Mouse (Mus musculus) forebrain, postnatal 0 days (tissue): ENCODE results near the gene Nlrx1. TPM values are rescaled to one million over a fixed set of nuclear protein-coding genes. Genes with fewer than 3 reads are reported as not detected.

Experiments used
- ATAC-seq: fragments of 200-750 bp; cut with Nextera tagmentation; 2 replicates; pipeline ENCODE4 v1.8.0; 2017; ENCODE audit warnings: mild to moderate bottlenecking, moderate library complexity
- DNase-seq: peaks from one replicate; pipeline ENCODE4 v3.0.0-alpha.2; 2015
- H3K27ac ChIP-seq: fragments of 300-500 bp; sonication (generic); 2 replicates; pipeline ENCODE4 v1.5.1; 2014; ENCODE audit warnings: low read depth, mild to moderate bottlenecking, antibody characterized with exemption, low read length, moderate library complexity, mixed read lengths
- H3K27me3 ChIP-seq: fragments of 300-500 bp; sonication (generic); 2 replicates; pipeline ENCODE4 v1.6.1; 2014; ENCODE audit warnings: mild to moderate bottlenecking, low read length, mixed read lengths; ENCODE audit not compliant: insufficient read depth
- H3K36me3 ChIP-seq: fragments of 300-500 bp; sonication (generic); 2 replicates; pipeline ENCODE4 v1.6.1; 2014; ENCODE audit warnings: mild to moderate bottlenecking, moderate library complexity; ENCODE audit not compliant: insufficient read depth
- H3K4me1 ChIP-seq: fragments of 300-500 bp; sonication (generic); 2 replicates; pipeline ENCODE4 v1.6.1; 2014; ENCODE audit warnings: antibody characterized with exemption; ENCODE audit not compliant: insufficient read depth
- H3K4me2 ChIP-seq: fragments of 300-500 bp; sonication (generic); 2 replicates; pipeline ENCODE4 v1.6.1; 2014; ENCODE audit warnings: low read depth, mild to moderate bottlenecking, moderate library complexity
- H3K4me3 ChIP-seq: fragments of 300-500 bp; sonication (generic); 2 replicates; pipeline ENCODE4 v1.5.1; 2014; ENCODE audit warnings: low read depth, low read length, mixed read lengths
- H3K9ac ChIP-seq: fragments of 300-500 bp; sonication (generic); 2 replicates; pipeline ENCODE4 v1.6.1; 2014; ENCODE audit warnings: mild to moderate bottlenecking
- H3K9me3 ChIP-seq: fragments of 300-500 bp; sonication (generic); 2 replicates; pipeline ENCODE4 v1.6.1; 2016; ENCODE audit warnings: low read length
- CTCF ChIP-seq: sonication (generic); IDR thresholded peaks from 2 replicates; pipeline ENCODE4 v1.5.1; 2016; ENCODE audit warnings: antibody characterized with exemption, control low read depth, low read depth
- WGBS: fragments of 180-500 bp; shearing (Covaris S2); extraction: QIAGEN DNeasy Blood & Tissue Kit; methylation state at CpG from one replicate; pipeline ENCODE4 v1.1.7; 2014; 5-methylcytosine and 5-hydroxymethylcytosine counted together
- polyA plus RNA-seq: library from polyadenylated mRNA; unstranded; fragments of >200 nt; fragmentation: Nextera tagmentation; extraction: Ambion mirVana; gene quantifications from 2 replicates; pipeline ENCODE4 v1.2.1, GENCODE M21; 2015
- total RNA-seq: library from RNA; depleted of rRNA; stranded (reverse); fragments of >200 nt; gene quantifications from 2 replicates; pipeline ENCODE4 v1.2.3, GENCODE M21; 2014

The Nlrx1 gene
- total and polyA plus RNA-seq, 2 experiments from 2014 or later, result 5.8 to 7.1 TPM

DNA sequence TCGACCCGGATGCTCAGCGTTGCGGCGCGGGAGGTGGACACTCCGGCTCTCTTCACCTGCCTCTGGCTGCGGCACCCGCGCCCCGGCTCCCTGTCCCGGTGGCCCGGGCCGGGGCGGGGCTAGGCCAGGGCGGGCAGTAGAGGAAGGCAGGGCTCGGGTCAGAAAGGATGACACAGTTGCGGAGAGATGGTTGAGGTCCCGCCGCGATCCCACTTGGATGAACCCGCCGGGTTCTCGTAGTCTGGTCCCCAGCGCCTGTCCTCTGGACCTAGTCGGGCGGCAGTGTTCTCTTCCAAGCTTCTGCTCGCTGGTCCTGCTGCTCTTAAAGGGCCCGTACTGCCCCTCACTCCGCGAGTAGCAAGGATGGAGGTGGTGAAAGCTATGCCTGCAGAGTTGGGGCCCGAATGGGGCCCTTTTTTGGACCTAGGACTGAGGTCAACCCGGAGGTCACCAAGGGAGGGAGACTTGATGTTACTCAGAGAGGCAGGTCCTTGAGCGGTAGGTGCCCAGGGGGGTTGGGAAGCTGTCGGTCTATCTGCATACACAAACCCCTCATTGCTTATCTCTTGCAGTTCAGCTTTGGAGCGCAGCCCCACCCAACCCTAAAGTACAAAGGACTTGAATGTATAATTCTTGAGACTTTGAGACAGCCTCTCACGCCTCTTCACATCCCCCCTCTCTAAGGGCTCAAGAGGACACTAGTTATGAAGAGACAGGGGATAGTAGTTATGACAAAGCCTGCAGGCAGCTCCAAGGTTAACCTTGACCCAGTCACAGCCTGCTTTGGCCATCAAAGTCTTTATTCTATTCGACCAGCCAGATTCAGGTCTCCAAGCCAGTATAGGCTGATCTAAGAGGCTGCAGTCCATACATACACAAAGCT, 19.9 kb upstream of the Nlrx1 start, which contains the start of gene Abcg4:
TSS of gene Abcg4 (minus strand) at position 540 of the 883 bp plus-strand sequence.
- Histone ChIP-seq H3K4me3 (peak within 1 kb of the TSS; percentile 88), H3K4me1 (peaks cover 11% of the 10 kb centered on the region; the same call in 1 of the 2 replicates), H3K4me2 (peak within 1 kb of the TSS; percentile 77), H3K36me3 (peaks cover 21% of the 10 kb centered on the region), H3K9me3 (no peaks in the 10 kb centered on the region), H3K9ac (peak within 1 kb of the TSS; percentile 90), H3K27ac (peak within 1 kb of the TSS; percentile 77), H3K27me3 (no peaks in the 10 kb centered on the region)
- 2% methylated on average over 38 of the region's 38 CpGs for WGBS
- no peak for TF ChIP-seq CTCF
- ATAC-seq (peak; percentile 77), DNase-seq (peak; percentile 70)

GRCm38 (mm10) chr9:44287401-44288075, 19.1 kb upstream of the Nlrx1 start:
- Histone ChIP-seq H3K9me3 (no peaks in the 10 kb centered on the region), H3K27ac (peak overlapping the region; percentile 77), H3K36me3 (peaks cover 17% of the 10 kb centered on the region; the same call in 1 of the 2 replicates), H3K4me3 (peak overlapping the region; percentile 88), H3K4me2 (peak overlapping the region; percentile 77), H3K27me3 (no peaks in the 10 kb centered on the region), H3K9ac (peak overlapping the region; percentile 90), H3K4me1 (peaks cover 11% of the 10 kb centered on the region; the same call in 1 of the 2 replicates)
- peak; percentile 60 for DNase-seq
- 3% methylated on average over 39 of the region's 47 CpGs for WGBS
- ATAC-seq, result peak; percentile 62
- TF ChIP-seq CTCF, result no peak; the same call in 1 of the 2 replicates

GRCm38 (mm10) chr9:44287003-44287400, 18.6 kb upstream of the Nlrx1 start:
- Histone ChIP-seq H3K27me3 (no peaks in the 10 kb centered on the region), H3K4me3 (peak overlapping the region; percentile 88), H3K9ac (peak overlapping the region; percentile 90), H3K27ac (peak overlapping the region; percentile 77), H3K9me3 (no peaks in the 10 kb centered on the region), H3K36me3 (peaks cover 14% of the 10 kb centered on the region; the same call in 1 of the 2 replicates), H3K4me1 (peaks cover 11% of the 10 kb centered on the region; the same call in 1 of the 2 replicates), H3K4me2 (peak overlapping the region; percentile 77)
- 9% methylated on average over 11 of the region's 11 CpGs for WGBS
- ATAC-seq (peak; percentile 7; the same call in 1 of the 2 replicates), DNase-seq (peak; percentile 28)
- TF ChIP-seq CTCF, result no peak

GRCm38 (mm10) chr9:44286256-44286850, 18.0 kb upstream of the Nlrx1 start:
- Histone ChIP-seq H3K4me2 (peak overlapping the region; percentile 77), H3K36me3 (peaks cover 14% of the 10 kb centered on the region; the same call in 1 of the 2 replicates), H3K27me3 (no peaks in the 10 kb centered on the region), H3K9ac (peak overlapping the region; percentile 37; the same call in 1 of the 2 replicates), H3K9me3 (no peaks in the 10 kb centered on the region), H3K4me1 (peaks cover 11% of the 10 kb centered on the region; the same call in 1 of the 2 replicates), H3K4me3 (peak overlapping the region; percentile 88), H3K27ac (no peak overlapping the region)
- no peak for TF ChIP-seq CTCF
- WGBS, result 10% methylated on average over 6 of the region's 6 CpGs
- ATAC-seq, result no peak
- no peak for DNase-seq

GRCm38 (mm10) chr9:44283183-44283582, 14.8 kb upstream of the Nlrx1 start:
- TF ChIP-seq CTCF, result no peak
- no peak for DNase-seq
- 79% methylated on average over 5 of the region's 5 CpGs for WGBS
- Histone ChIP-seq H3K9me3 (no peaks in the 10 kb centered on the region), H3K27ac (no peak overlapping the region), H3K4me1 (peaks cover 5% of the 10 kb centered on the region; the same call in 1 of the 2 replicates), H3K4me2 (no peak overlapping the region), H3K4me3 (no peak overlapping the region), H3K36me3 (peaks cover 42% of the 10 kb centered on the region), H3K27me3 (no peaks in the 10 kb centered on the region), H3K9ac (no peak overlapping the region)
- no peak for ATAC-seq

DNA sequence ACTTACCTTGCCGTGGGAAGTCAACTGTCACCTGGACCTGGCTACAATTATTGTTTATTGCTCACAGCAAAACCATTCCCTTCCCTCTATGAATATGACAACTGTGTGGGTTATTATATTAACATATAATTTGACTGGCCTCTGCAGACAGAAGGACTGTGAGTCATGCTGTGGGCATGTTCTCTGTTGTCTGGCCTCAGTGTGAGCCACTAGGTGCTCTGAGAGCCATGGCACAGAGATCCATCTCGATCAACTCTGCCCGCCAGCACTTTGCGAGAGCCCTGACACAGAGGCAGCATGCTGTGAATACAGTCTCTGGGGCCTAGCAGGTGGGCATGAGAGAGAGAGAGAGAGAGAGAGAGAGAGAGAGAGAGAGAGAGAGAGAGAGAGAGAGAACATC, 1.6 kb upstream of the Nlrx1 start:
- no peak overlapping the region for H3K4me3 ChIP-seq
- ATAC-seq, result no peak

More for the DNA sequence above, 1.6 kb upstream of the Nlrx1 start:
- 92% methylated on average over 4 of the region's 4 CpGs for WGBS
- H3K27me3 ChIP-seq, result no peaks in the 10 kb centered on the region
- H3K4me2 ChIP-seq, result no peak overlapping the region
- TF ChIP-seq CTCF, result no peak
- H3K36me3 ChIP-seq, result peaks cover 19% of the 10 kb centered on the region
- H3K27ac ChIP-seq, result no peak overlapping the region
- H3K4me1 ChIP-seq, result peaks cover 4% of the 10 kb centered on the region
- H3K9ac ChIP-seq, result no peak overlapping the region
- H3K9me3 ChIP-seq, result no peaks in the 10 kb centered on the region
- DNase-seq, result no peak
